Mouse (Mus musculus): ENCODE data around the gene Hnrnph3.

GRCm38 (mm10) chr10:63053007-63053406, 29.0 kb upstream of the Hnrnph3 start:
- TF ChIP-seq POLR2A (IDR thresholded peaks at IDR 0.05; ENCODE audit: insufficient read length, low read depth) (no peak), E2F4 (IDR thresholded peaks at IDR 0.05; ENCODE audit: insufficient read depth) (no peak), TCF3 (IDR thresholded peaks at IDR 0.05; ENCODE audit: insufficient read length, low read depth) (no peak), USF1 (IDR thresholded peaks at IDR 0.05; ENCODE audit: low read depth) (no peak), MAX (IDR thresholded peaks at IDR 0.05; ENCODE audit: low read depth) (no peak), REST (IDR thresholded peaks at IDR 0.05; ENCODE audit: insufficient read depth, insufficient read length) (no peak), TCF12 (IDR thresholded peaks at IDR 0.05; ENCODE audit: insufficient read depth, poor library complexity, severe bottlenecking) (no peak)

Measured in myocyte (in vitro differentiated cells).